In genomic region chr14:87140327-87140962, GRCm38 (mm10) we compare ENCODE assay signal across 8 mouse cellular contexts. TPM values are rescaled to one million over a fixed set of nuclear protein-coding genes. Genes with fewer than 3 reads are reported as not detected.
DNase-seq lines count a peak whose midpoint lies in the region; ATAC-seq and TF ChIP-seq lines count a peak whose summit lies in the region.

No protein-coding gene starts in this region.

- no peaks in the 10 kb centered on the region for H3K27me3 ChIP-seq in cerebellum, adult 2 months (ENCODE audit: control insufficient read depth, insufficient read depth, low read length)
- H3K27me3 ChIP-seq in embryonic facial prominence, embryonic 10.5 days (replicated peaks; ENCODE audit: low read depth, poor library complexity, severe bottlenecking): no peaks in the 10 kb centered on the region
- no peaks in the 10 kb centered on the region for H3K27me3 ChIP-seq in hindbrain, embryonic 14.5 days (ENCODE audit: control insufficient read depth, insufficient read depth, low read length)

- H3K4me2 ChIP-seq in hindbrain, embryonic 14.5 days (replicated peaks): peak overlapping the region; percentile 83

- no peak overlapping the region for H3K27ac ChIP-seq in cerebellum, adult 2 months (ENCODE audit: insufficient read depth, low read length)
- H3K27ac ChIP-seq in embryonic facial prominence, embryonic 10.5 days (replicated peaks): peak overlapping the region; percentile 90
- H3K27ac ChIP-seq in hindbrain, embryonic 14.5 days: no peak overlapping the region

- peak overlapping the region; percentile 49 for H3K9ac ChIP-seq in hindbrain, embryonic 14.5 days

- no peaks in the 10 kb centered on the region for H3K9me3 ChIP-seq in embryonic facial prominence, embryonic 10.5 days
- no peaks in the 10 kb centered on the region for H3K9me3 ChIP-seq in hindbrain, embryonic 14.5 days (ENCODE audit: control insufficient read depth, low read length)

- peak overlapping the region; percentile 73 for H3K4me3 ChIP-seq in cerebellum, adult 2 months (replicated peaks; ENCODE audit: insufficient read depth, low read depth, low read length)
- H3K4me3 ChIP-seq in embryonic facial prominence, embryonic 10.5 days: peak overlapping the region; percentile 87
- H3K4me3 ChIP-seq in hindbrain, embryonic 14.5 days (replicated peaks; ENCODE audit: low read length): peak overlapping the region; percentile 55

- H3K36me3 ChIP-seq in embryonic facial prominence, embryonic 10.5 days (replicated peaks): peaks cover 16% of the 10 kb centered on the region
- H3K36me3 ChIP-seq in hindbrain, embryonic 14.5 days (replicated peaks; ENCODE audit: control insufficient read depth, insufficient read depth): no peaks in the 10 kb centered on the region

- no peak for TF ChIP-seq CTCF in cerebellum, adult 2 months (IDR thresholded peaks at IDR 0.05; ENCODE audit: borderline replicate concordance, insufficient read depth, low read depth, low read length)

- TF ChIP-seq POLR2A in cerebellum, adult 2 months (IDR thresholded peaks at IDR 0.05; ENCODE audit: borderline replicate concordance, insufficient read depth, low read length): no peak

- 3% methylated on average over 17 of the region's 17 CpGs for WGBS in cerebellum, adult 2 months
- 5% methylated on average over 17 of the region's 17 CpGs for WGBS in embryonic facial prominence, embryonic 10.5 days
- WGBS in hindbrain, embryonic 14.5 days: 5% methylated on average over 17 of the region's 17 CpGs

- DNase-seq in cerebellum, adult 2 months: no peak
- no peak for DNase-seq in cerebellum, adult 18-20 months
- DNase-seq in CD4-positive helper T cell, adult 2 months (ENCODE audit: low read depth, low spot score): peak; percentile 71
- DNase-seq in embryonic facial prominence, embryonic 10.5 days (ENCODE audit: low spot score): no peak
- DNase-seq in hindbrain, embryonic 14.5 days (ENCODE audit: low spot score): peak; percentile 47
- DNase-seq in lung, postnatal 36 days: peak; percentile 10
- no peak for DNase-seq in right cerebral cortex, postnatal 10 days (ENCODE audit: low spot score in 2 of 2)
- no peak for DNase-seq in frontal cortex, postnatal 14 days (ENCODE audit: low spot score in 2 of 2)

- no peak for ATAC-seq in hindbrain, embryonic 14.5 days (ENCODE audit: low FRiP score)

- H3K4me1 ChIP-seq in cerebellum, adult 2 months (ENCODE audit: control insufficient read depth, insufficient read depth, low read length): no peaks in the 10 kb centered on the region
- H3K4me1 ChIP-seq in embryonic facial prominence, embryonic 10.5 days: peaks cover 14% of the 10 kb centered on the region
- 0 out of 2 replicates have a peak, but pooled peaks cover 4% of the 10 kb centered on the region for H3K4me1 ChIP-seq in hindbrain, embryonic 14.5 days (replicated peaks; ENCODE audit: control insufficient read depth, insufficient read depth, low read length)

RNA-seq across cellular contexts. Expression of gene Diaph3, which starts 0.6 kb away (rescaled TPM):
- 2.0 and 2.2 TPM in 2 replicates for polyA plus RNA-seq in cerebellum, adult 2 months (2012; rRNA removed)
- 12.1 and 14.1 TPM in 2 replicates for polyA plus RNA-seq in embryonic facial prominence, embryonic 10.5 days (2016; fragmentation: Nextera tagmentation; extraction: Ambion mirVana)
- polyA plus RNA-seq in hindbrain, embryonic 14.5 days (2014; fragmentation: Nextera tagmentation; extraction: Ambion mirVana): 3.2 and 4.1 TPM in 2 replicates

Comparison
In these comparisons a context has a peak if more than half of its experiments do, and no peak if none do; other contexts are left out.
1. DNase-seq: peak in CD4-positive helper T cell, adult 2 months (single experiment), hindbrain, embryonic 14.5 days (single experiment) and lung, postnatal 36 days (single experiment); none in cerebellum, adult 2 months (0 of 2), cerebellum, adult 18-20 months (0 of 2), embryonic facial prominence, embryonic 10.5 days (single experiment), right cerebral cortex, postnatal 10 days (0 of 2) and frontal cortex, postnatal 14 days (0 of 2).
2. Peak in every context shown above with its lines, with median percentiles within 50 percentile points of each other: H3K4me3 ChIP-seq.